Mouse (Mus musculus): ENCODE results near the gene Paf1.
A peak's percentile ranks its signal among the peaks of the same experiment; 100 is the strongest.

Gene Paf1

DNA sequence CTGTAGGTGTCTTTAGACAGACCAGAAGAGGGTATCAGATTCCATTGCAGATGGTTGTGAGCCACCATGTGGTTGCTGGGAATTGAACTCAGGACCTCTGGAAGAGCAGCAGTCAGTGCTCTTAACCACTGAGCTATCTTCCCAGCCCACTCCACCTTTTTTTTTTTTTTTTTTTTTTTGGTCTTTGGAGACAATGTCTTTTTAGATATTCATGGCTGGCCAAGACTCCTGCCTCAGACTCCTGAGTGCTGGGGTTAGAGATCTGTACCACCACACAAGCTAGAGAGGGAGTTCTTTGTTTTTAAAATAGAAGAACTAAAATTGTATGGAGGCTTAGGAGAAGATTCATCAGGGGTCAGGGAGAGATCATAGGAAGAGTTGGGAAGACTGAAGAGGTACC lies 45.2 kb downstream of the Paf1 start:
- DNase-seq = no peak

DNA sequence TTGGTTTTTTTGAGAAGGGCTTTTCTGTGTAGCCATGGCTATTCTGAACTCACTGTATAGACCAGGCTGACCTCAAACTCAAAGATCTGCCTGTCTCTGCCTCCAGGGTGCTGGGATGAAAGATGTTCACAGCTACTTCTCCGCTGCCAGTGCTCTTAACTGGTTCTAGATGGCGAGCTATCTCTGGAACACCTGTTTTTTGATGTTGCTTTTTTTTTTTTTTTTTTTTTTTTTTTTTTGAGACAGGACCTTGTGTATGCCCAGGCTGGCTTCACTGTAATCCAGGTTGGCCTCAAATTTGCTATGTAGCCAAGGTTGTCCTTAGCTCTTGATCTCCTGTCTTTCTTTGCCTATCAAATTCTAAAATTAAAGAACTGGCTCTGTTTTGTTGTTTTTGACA lies 46.0 kb downstream of the Paf1 start:
- DNase-seq = no peak

GRCm38 (mm10) chr7:28440739-28441138 lies 48.0 kb downstream of the Paf1 start:
- peak; percentile 57 for DNase-seq

- DNase-seq = no peak
Measured at GRCm38 (mm10) chr7:28441776-28442485, 49.2 kb downstream of the Paf1 start.

GRCm38 (mm10) chr7:28442688-28443087 lies 49.9 kb downstream of the Paf1 start:
- DNase-seq = no peak

GRCm38 (mm10) chr7:28444344-28444974 lies 51.7 kb downstream of the Paf1 start:
- no peak for DNase-seq

GRCm38 (mm10) chr7:28446446-28446845 lies 53.7 kb downstream of the Paf1 start:
- DNase-seq = peak; percentile 45

DNA sequence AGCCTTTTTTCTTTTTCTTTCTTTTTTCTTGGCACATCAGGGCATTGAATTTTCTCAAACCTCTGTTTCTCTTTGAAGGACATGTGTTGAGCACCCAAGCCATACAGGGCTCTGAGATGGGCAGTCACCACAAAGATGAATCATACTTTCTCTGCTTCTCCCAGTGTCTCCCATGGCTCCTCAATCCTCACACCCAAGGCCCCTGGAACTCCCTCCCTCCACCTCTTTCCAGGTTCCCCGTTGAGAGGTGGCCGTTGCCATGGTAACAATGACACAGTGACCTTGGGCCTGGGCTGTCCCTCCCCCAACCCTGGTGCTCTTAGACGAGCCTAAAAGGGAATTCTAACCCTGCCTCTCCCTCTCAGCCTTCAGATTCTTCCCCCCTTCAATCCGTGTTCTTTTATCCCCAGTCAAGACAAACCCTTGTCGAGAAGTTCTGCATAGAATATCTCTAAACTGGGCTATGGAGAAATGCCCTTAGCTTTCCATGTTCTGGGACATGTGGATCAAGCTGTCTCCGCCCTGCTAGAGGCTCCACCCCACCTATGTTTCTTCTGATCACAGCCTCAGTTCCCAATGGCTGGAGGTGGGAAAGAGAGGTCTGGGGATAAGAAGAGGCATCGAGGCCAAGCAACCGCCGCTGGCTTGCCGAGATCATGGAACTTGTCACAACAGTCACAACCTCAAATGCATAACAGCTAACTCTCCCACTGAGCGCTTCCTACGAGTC lies 54.5 kb downstream of the Paf1 start:
- DNase-seq = no peak

GRCm38 (mm10) chr7:28447865-28448820 lies 55.4 kb downstream of the Paf1 start:
- DNase-seq = no peak

Data from layer of hippocampus, adult 9-11 months (tissue).